Mouse (Mus musculus): ENCODE results near the gene Lrrc14b. TPM values are rescaled to one million over a fixed set of nuclear protein-coding genes. Genes with fewer than 3 reads are reported as not detected.

Lrrc14b gene
- 0.06 and 0.08 TPM in 2 replicates for polyA plus RNA-seq (2012; rRNA removed)

DNA sequence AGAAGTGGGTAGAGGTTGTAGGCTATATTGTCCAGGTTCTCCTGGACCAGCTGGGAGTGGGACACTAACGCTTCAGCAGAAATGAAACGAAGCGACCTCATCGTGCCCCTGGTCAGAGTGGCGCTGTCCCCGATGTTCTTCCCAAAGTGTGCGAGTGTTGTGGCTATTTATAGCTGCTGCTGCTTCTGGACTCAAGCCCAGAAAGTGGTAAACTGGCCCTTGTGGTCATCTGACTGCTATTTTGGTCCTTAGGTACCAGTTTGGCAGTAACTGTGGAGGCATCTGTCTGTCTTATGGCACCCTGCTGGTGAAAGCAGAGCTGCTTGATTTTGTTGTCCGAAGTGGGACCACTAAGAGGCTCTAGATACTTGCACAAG is at the start of gene Lrrc14b:
Lrrc14b (minus strand) TSS at position 147 of the 377 bp plus-strand sequence.
- no peak within 1 kb of the TSS for H3K4me3 ChIP-seq (ENCODE audit: control insufficient read depth, low read depth, low read length)
- H3K27ac ChIP-seq (ENCODE audit: control insufficient read depth, insufficient read depth, low read depth, low read length): no peak within 1 kb of the TSS
- H3K27me3 ChIP-seq (ENCODE audit: control insufficient read depth, insufficient read depth, low read length): no peaks in the 10 kb centered on the region
- TF ChIP-seq CTCF (IDR thresholded peaks at IDR 0.05; ENCODE audit: control insufficient read depth, insufficient read depth, insufficient replicate concordance, low read depth, low read length): no peak
- TF ChIP-seq POLR2A (IDR thresholded peaks at IDR 0.05; ENCODE audit: control insufficient read depth, low read depth, low read length): no peak
- peaks cover 7% of the 10 kb centered on the region for H3K4me1 ChIP-seq (ENCODE audit: control insufficient read depth, insufficient read depth, low read length)
- no peaks in the 10 kb centered on the region for H3K36me3 ChIP-seq (ENCODE audit: control insufficient read depth, insufficient read depth, low read length)

DNA sequence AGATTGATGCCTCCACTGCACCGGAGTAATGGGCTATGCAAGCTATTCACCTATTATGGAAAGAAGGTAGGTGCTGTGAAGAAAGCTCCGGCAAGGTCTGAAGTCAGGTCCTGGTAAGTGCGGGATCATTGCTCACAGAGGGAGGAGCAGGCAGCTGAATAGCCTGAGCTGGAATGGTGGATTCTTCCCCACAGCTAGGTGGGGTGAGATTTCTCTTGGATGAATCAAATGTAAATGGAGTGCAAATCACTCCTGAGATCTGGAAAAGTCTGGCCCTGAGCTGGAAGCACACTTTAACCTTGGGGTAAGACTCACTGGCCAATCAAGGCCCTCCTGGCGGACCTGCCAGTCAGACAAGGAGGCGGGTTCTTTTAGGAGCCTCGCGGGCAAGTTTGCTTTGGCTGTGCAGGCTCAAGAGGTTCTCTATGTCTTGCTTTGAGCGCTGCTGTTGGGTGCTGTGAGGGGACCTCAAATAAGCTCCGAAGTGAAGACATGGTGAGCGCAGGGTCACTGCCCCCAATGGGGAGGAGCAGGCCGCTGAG is 35.6 kb upstream of the Lrrc14b start, which contains the start of gene Ftl1-ps1:
Ftl1-ps1 (plus strand) TSS at position 397 of the 542 bp plus-strand sequence.
- no peak within 1 kb of the TSS for H3K4me3 ChIP-seq (ENCODE audit: control insufficient read depth, low read depth, low read length)

DNA sequence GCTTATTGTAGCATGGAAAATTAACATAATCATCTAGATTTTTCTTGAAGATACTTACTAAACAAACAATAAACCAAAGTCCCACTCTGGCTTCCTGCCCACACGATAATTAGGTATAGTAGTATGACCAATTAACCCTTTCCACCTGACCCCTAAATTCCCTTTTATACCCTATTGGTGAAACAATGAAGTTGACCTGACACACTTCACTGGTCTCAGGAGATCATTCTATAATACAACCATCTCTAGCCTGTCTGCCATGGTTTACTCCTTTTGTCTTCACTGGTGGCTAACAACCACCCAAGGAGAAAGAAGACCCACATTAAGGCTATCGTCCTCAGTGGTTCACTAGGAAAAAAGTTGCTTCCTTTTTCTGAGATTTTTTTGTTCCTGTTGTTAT is 27.4 kb upstream of the Lrrc14b start:
- H3K4me3 ChIP-seq (ENCODE audit: control insufficient read depth, low read depth, low read length): peak overlapping the region; percentile 21
- no peak overlapping the region for H3K27ac ChIP-seq (ENCODE audit: control insufficient read depth, insufficient read depth, low read depth, low read length)
- TF ChIP-seq CTCF (IDR thresholded peaks at IDR 0.05; ENCODE audit: control insufficient read depth, insufficient read depth, insufficient replicate concordance, low read depth, low read length): no peak
- no peak for TF ChIP-seq POLR2A (IDR thresholded peaks at IDR 0.05; ENCODE audit: control insufficient read depth, low read depth, low read length)
- H3K4me1 ChIP-seq (ENCODE audit: control insufficient read depth, insufficient read depth, low read length): no peaks in the 10 kb centered on the region
- H3K27me3 ChIP-seq (ENCODE audit: control insufficient read depth, insufficient read depth, low read length): no peaks in the 10 kb centered on the region
- H3K36me3 ChIP-seq (ENCODE audit: control insufficient read depth, insufficient read depth, low read length): no peaks in the 10 kb centered on the region

More for the DNA sequence above, 35.6 kb upstream of the Lrrc14b start, which contains the start of gene Ftl1-ps1:
- Histone ChIP-seq H3K27ac (ENCODE audit: control insufficient read depth, insufficient read depth, low read depth, low read length) (no peak within 1 kb of the TSS), H3K36me3 (ENCODE audit: control insufficient read depth, insufficient read depth, low read length) (no peaks in the 10 kb centered on the region), H3K27me3 (ENCODE audit: control insufficient read depth, insufficient read depth, low read length) (no peaks in the 10 kb centered on the region), H3K4me1 (ENCODE audit: control insufficient read depth, insufficient read depth, low read length) (no peaks in the 10 kb centered on the region; the same call in 1 of the 2 replicates)
- TF ChIP-seq POLR2A (IDR thresholded peaks at IDR 0.05; ENCODE audit: control insufficient read depth, low read depth, low read length) (no peak), CTCF (IDR thresholded peaks at IDR 0.05; ENCODE audit: control insufficient read depth, insufficient read depth, insufficient replicate concordance, low read depth, low read length) (no peak)

DNA sequence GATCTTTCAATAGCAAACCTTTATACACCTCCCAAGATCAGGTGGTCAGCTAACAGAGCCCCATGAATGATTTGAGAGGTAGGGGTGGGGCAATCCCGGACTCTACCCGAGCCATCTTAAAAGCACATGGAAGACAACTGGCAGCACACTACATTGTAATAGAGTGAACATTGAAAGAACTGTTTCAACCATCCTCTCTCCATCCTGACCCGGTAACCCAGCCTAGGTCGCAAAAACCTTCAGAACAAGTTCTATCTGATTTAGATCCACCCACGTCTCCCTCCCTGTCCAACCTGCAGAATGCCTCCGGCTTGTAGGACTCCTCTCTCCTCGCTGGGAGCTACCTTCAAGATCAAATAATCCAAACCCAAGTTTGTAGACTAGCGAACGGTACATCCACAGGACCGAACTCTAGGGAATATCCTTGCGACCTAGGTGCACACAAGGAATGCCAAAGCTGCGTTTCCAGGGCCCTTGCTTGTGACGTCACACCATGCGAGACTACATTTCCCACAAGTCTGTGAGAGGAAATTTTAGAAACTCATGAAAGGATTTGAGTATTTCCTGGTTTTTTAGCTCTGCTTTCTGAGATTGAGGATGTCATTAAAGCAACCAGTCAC is 26.7 kb upstream of the Lrrc14b start, which contains the start of gene Zfp72:
Zfp72 (minus strand) TSS at position 466 of the 620 bp plus-strand sequence.
- TF ChIP-seq CTCF (IDR thresholded peaks at IDR 0.05; ENCODE audit: control insufficient read depth, insufficient read depth, insufficient replicate concordance, low read depth, low read length): no peak
- TF ChIP-seq POLR2A (IDR thresholded peaks at IDR 0.05; ENCODE audit: control insufficient read depth, low read depth, low read length): peak; percentile 74; the same call in 1 of the 2 replicates
- Histone ChIP-seq H3K36me3 (ENCODE audit: control insufficient read depth, insufficient read depth, low read length) (no peaks in the 10 kb centered on the region), H3K27me3 (ENCODE audit: control insufficient read depth, insufficient read depth, low read length) (no peaks in the 10 kb centered on the region), H3K4me3 (ENCODE audit: control insufficient read depth, low read depth, low read length) (peak within 1 kb of the TSS; percentile 98), H3K4me1 (ENCODE audit: control insufficient read depth, insufficient read depth, low read length) (no peaks in the 10 kb centered on the region), H3K27ac (ENCODE audit: control insufficient read depth, insufficient read depth, low read depth, low read length) (peak within 1 kb of the TSS; percentile 74)

DNA sequence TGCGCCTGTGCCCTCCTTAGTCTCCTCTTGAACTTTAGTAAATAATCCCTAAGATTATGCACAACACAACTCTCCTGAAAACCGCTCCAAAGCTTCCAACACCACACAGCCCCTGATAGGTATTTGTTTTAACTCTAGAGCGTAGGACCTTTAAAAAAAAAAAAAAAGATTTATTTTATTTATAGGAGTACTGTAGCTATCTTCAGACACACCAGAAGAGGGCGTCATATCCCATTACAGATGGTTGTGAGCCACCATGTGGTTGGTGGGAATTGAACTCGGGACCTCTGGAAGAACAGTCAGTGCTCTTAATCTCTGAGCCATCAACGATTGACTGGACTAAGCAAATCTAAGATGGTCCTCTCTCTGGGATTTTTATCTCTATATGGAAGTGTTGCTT is 25.9 kb upstream of the Lrrc14b start:
- Histone ChIP-seq H3K4me1 (ENCODE audit: control insufficient read depth, insufficient read depth, low read length) (no peaks in the 10 kb centered on the region), H3K27me3 (ENCODE audit: control insufficient read depth, insufficient read depth, low read length) (no peaks in the 10 kb centered on the region), H3K36me3 (ENCODE audit: control insufficient read depth, insufficient read depth, low read length) (no peaks in the 10 kb centered on the region), H3K27ac (ENCODE audit: control insufficient read depth, insufficient read depth, low read depth, low read length) (no peak overlapping the region), H3K4me3 (ENCODE audit: control insufficient read depth, low read depth, low read length) (peak overlapping the region; percentile 98)
- no peak for TF ChIP-seq POLR2A (IDR thresholded peaks at IDR 0.05; ENCODE audit: control insufficient read depth, low read depth, low read length)
- TF ChIP-seq CTCF (IDR thresholded peaks at IDR 0.05; ENCODE audit: control insufficient read depth, insufficient read depth, insufficient replicate concordance, low read depth, low read length): no peak

DNA sequence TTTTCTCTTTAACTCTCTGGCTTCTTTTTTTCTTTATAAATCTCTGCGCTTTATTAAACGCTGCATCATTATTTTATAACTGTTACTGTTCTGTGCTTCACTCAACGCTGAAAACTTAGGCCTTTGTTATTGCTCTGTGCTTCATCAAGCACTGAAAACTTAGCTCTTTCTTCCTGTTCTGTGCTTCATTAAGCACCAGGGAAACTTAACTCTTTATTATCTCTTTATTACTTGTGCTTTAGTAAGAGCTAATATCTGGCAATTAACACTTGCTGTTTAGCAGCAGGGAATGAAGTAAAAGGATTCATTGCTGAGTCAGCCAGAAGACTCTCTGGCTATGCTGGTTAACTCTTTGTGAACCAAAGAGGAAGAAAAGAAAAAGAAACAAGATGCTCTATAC is 18.5 kb upstream of the Lrrc14b start:
- H3K27ac ChIP-seq (ENCODE audit: control insufficient read depth, insufficient read depth, low read depth, low read length): no peak overlapping the region
- no peaks in the 10 kb centered on the region for H3K36me3 ChIP-seq (ENCODE audit: control insufficient read depth, insufficient read depth, low read length)
- no peak for TF ChIP-seq POLR2A (IDR thresholded peaks at IDR 0.05; ENCODE audit: control insufficient read depth, low read depth, low read length)
- TF ChIP-seq CTCF (IDR thresholded peaks at IDR 0.05; ENCODE audit: control insufficient read depth, insufficient read depth, insufficient replicate concordance, low read depth, low read length): no peak
- H3K27me3 ChIP-seq (ENCODE audit: control insufficient read depth, insufficient read depth, low read length): no peaks in the 10 kb centered on the region
- no peaks in the 10 kb centered on the region; the same call in 1 of the 2 replicates for H3K4me1 ChIP-seq (ENCODE audit: control insufficient read depth, insufficient read depth, low read length)
- no peak overlapping the region for H3K4me3 ChIP-seq (ENCODE audit: control insufficient read depth, low read depth, low read length)

DNA sequence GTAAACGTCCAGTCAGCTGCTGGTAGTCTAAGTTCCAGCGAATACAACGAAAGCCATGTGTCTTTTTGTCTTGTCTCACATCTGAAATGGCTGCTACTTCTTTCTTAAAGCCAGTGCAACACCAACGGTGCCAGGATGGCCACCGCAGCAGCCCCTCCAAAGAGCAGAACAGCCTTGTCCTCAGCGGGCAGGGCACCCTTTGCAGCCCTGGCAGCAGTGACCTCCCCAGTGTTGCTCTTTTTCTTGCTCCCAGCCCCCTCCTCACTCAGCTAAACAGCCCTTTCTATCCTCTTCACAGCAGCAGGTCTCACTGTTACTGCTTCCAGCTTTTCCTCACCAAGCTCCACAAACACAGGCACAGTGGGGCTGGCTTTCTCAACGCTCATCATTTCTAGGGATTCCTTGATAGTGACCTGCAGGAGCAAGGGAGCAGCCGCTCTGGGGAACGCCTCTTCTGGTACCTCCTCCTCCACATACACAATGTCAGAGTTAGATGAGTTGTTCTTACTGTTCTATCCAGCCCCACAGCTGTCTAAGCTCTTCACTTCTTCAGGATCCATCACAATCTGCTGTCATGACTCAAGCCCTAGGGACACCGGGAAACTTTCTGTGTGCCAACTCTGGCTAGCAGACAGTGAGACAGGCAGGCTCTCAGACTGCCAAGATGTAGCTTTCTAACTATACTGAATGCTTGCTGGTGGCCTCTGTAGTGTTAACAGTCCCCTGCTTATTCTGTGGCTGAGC is 17.9 kb upstream of the Lrrc14b start:
- H3K4me3 ChIP-seq (ENCODE audit: control insufficient read depth, low read depth, low read length): no peak overlapping the region
- H3K36me3 ChIP-seq (ENCODE audit: control insufficient read depth, insufficient read depth, low read length): no peaks in the 10 kb centered on the region
- no peaks in the 10 kb centered on the region for H3K27me3 ChIP-seq (ENCODE audit: control insufficient read depth, insufficient read depth, low read length)
- H3K4me1 ChIP-seq (ENCODE audit: control insufficient read depth, insufficient read depth, low read length): no peaks in the 10 kb centered on the region; the same call in 1 of the 2 replicates
- no peak overlapping the region for H3K27ac ChIP-seq (ENCODE audit: control insufficient read depth, insufficient read depth, low read depth, low read length)
- no peak for TF ChIP-seq POLR2A (IDR thresholded peaks at IDR 0.05; ENCODE audit: control insufficient read depth, low read depth, low read length)
- TF ChIP-seq CTCF (IDR thresholded peaks at IDR 0.05; ENCODE audit: control insufficient read depth, insufficient read depth, insufficient replicate concordance, low read depth, low read length): no peak

Data from testis, adult 2 months (tissue).